Mouse (Mus musculus): ENCODE results near the gene Ncoa3. TPM values are rescaled to one million over a fixed set of nuclear protein-coding genes. Genes with fewer than 3 reads are reported as not detected.
"Not testable (repeated sequence)": the region's sequence is repeated elsewhere in the genome, so short reads cannot be mapped to it uniquely, and the experiment has no call there.

Gene Ncoa3
- total RNA-seq (2021) = 10 to 100 TPM; 28.7 to 31.5 TPM
- long read RNA-seq, experiment 1, full-length matches to known transcripts = 2 of 5 reads
- long read RNA-seq, experiment 1, partial matches to known transcripts = 2 of 5 reads
- long read RNA-seq, experiment 1, other reads (novel, unspliced or antisense) = 1 of 5 reads
- long read RNA-seq, experiment 2, full-length matches to known transcripts = 3 of 7 reads
- long read RNA-seq, experiment 2, partial matches to known transcripts = 3 of 7 reads
- long read RNA-seq, experiment 2, other reads (novel, unspliced or antisense) = 1 of 7 reads

- intact Hi-C loops (cut with DNase I) = loop anchor here (5.0 kb wide), 2 partner anchors 55 to 70 kb away; no protein-coding TSS in a partner anchor
- DNase-seq = peak; percentile 96
Measured at GRCm38 (mm10) chr2:165992270-165993172, at the start of gene Ncoa3. TSS of gene Ncoa3 (plus strand) at chr2:165992636.

DNA sequence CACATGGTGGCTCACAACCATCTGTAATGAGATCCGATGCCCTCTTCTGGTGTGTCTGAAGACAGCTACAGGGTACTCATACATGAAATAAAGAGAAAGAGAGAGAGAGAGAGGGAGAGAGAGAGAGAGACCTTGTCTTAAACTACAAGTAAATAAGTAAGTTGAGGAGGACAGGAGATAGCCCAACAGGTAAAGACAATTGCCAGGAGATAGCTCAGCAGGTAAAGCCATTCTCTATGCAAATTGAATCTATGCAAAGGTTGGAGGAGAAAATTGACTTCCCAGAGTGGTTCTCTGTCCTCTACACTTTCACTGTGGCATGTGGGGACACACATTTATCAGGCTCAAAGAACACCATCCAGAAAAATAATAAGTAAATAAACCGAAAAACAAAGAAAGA lies 49.3 kb upstream of the Ncoa3 start:
- DNase-seq = no peak
- intact Hi-C loops (cut with DNase I) = no loop called here

DNA sequence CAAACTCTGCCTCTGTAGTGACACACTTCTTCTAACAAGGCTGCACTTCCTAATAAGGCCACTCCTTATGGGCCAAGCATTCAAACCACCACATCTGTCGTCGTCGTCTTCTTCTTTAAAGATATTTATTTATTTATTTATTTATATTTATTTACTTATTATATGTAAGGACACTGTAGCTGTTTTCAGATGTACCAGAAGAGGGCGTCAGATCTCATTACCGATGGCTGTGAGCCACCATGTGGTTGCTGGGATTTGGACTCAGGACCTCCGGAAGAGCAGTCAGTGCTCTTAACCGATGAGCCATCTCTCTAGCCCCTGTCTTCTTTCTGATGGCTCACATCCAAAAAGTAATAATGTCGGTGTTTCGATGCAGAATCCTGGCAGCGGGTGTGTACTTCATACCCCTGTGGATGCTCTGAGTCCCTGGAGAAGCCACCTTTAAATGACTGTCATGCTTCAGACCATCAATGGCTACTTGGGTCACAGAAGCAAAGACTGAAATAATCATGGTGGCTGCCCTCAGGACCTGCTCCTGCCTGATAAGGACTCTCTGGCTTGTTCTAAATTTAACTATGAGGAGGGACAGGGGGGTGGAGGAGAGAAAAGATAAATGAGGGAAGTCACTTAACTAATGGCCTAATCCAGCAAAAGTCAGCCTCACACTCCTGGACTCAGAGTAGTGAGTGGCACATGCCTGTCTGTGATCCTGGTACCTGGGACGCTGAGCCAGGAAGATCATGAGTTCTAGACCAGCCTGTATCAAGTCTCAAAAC lies 47.7 kb upstream of the Ncoa3 start:
- intact Hi-C loops (cut with DNase I) = no loop called here
- DNase-seq = no peak

DNA sequence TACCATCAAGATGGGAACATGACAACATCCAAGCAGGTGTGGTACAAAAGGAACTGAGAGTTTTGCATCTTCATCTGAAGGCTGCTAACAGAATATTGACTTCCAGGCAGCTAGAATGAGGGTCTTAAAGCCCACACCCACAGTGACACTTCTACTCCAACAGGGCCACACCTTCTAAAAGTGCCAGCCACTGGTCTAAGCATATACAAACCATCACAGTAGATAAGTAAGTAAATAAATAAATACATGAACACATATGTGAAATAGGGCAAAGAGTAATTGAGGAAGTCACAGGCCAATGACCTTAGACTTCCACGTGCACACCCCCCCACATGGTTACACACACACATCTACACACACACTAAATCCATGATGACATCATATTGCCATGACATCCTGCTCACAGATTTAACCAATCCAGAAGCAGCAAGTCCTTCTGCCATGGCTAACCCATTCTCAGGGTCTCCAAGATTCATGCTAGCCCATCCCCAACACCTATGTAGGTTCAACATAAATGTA lies 46.3 kb upstream of the Ncoa3 start:
- DNase-seq = no peak
- intact Hi-C loops (cut with DNase I) = no loop called here

DNA sequence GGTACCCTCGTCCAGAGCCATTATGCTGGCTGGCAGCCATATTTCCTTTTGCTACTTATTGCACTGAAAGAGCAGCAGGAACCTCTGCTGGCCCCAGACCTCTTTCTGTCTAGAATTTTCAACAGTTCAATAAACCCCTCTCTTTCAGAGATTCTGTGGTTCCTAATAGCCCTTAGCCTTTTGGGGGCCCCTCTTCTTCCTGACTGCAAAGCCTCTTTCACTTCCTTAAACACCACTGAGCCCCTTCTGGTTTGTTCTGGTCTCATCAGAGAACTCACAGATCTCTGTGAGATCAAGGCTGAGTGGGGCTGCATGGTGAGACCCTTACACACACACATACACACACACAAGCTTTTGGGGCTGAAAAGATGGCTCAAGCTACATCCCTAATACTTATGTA lies 44.4 kb upstream of the Ncoa3 start:
- intact Hi-C loops (cut with DNase I) = no loop called here
- DNase-seq = no peak

GRCm38 (mm10) chr2:165948785-165949184 lies 43.7 kb upstream of the Ncoa3 start:
- DNase-seq; intact Hi-C loops (cut with DNase I): not testable (repeated sequence)

DNA sequence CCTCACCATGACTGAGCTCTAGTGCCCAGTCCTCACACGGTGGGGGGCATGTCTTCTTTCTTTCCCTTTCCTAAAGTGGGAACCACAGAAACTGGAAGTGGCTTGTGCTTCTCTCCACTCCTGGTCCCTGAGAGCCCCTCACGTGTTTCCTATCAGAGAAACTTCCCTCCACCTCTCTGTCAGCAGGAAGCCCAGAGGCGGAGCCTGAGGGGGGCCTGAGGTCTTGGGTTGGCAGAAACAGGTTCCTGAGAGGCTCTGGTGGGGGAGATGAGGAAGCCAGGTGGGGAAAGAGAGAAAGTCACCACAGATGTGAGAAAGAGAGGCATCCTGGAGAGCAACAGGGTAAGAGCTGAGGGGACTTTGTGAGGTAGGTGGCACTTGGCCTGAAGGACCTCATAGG lies 42.7 kb upstream of the Ncoa3 start:
- intact Hi-C loops (cut with DNase I) = no loop called here
- no peak for DNase-seq

DNA sequence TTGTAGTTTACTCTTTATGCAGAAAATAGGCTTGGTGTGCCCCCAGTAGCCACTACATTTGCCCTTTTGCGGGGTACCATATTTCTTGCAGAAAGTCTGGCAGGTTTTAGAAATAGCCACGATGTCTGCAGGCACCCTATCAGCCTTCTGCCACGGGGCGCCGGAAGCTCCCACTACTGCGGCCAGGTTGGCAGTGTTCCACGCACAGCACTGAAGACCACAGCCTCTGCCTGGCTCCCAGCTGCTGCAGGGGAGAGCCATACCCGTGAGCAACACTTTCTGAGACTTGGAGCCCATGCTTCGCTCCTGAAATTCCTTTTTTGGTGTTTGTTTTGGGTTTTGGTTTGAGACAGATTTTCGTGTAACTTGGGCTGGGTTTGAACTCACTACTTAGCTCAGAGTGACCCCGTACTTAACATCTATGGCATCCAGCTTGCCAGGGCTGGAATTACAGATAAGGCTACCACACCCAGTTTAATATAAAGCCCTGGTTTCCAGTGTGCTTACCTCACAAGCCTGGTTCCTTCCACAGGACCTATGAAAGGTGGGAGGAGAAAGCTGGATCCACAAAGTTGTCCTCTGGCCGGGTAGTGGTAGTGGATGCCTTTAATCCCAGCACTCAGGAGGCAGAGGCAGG lies 40.9 kb upstream of the Ncoa3 start:
- intact Hi-C loops (cut with DNase I) = no loop called here
- DNase-seq = peak; percentile 23 to 38

DNA sequence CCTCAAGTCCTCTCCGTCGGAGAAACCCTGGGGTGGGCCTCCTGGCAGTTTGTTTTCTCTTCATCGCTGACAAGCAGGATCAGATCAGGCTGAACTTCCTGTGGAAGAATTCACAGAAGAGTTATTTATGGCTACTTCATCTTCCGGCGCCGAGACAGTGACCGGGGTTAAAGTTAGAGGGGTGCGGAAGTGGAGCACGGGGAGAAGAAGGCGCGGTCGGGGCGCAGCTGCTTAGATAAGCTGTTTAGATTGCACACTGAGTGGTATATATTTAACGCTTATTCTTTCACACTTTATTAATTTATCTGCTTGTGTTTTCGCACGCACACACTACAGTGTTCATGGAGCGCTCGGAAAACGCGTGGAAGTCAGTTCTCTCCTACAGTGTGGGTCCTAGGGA lies 37.6 kb upstream of the Ncoa3 start:
- intact Hi-C loops (cut with DNase I) = no loop called here
- peak; percentile 49 to 54 for DNase-seq

DNA sequence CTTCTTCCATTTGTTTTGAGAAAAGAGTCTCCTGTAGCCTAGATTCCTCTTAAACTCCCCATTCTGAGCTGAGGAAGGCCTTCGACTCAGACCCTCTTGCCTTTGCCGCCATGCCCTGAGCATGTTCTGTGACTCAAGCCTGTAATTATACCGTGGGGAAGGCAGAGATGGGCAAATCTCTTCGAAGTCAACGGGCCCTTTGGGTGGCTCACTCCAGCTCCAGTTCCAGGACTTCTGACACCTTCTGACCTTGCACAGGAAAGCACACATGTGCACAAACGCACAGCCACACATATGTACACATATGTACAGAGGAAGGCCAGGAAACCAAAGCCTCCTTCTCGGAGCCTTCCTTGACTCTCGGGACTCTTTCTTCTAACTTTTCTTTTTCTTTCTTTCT lies 37.0 kb upstream of the Ncoa3 start:
- intact Hi-C loops (cut with DNase I) = no loop called here
- no peak for DNase-seq

DNA sequence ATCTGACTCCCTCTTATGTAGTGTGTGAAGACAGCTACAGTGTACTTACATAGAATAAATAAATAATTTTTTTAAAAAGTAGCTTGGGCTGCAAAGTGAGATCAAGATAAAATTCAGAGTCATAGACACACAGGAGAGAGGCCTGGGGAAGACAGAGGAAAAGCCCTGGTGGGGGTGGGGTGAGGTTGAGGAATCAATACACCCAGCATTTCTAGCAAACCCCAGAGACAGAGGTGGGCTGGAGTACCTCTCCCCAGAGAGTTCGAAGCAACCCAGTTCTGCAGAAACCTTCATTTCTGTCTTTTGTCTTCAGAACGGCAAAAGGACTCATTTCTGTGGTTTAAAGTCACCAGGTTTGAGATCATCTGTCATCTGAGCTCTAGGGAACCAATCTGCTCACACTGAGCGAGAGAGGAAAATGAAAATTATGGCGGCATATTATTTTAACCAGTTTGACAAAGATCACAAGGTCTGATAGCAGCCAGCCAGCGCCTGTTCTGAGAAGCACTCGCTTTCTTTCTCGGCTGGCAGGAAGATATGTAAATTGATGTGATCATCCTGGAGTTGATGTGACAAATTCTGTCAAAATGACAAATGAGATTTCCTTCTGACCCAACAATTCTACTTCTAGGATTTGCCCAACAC lies 36.2 kb upstream of the Ncoa3 start:
- DNase-seq = no peak
- intact Hi-C loops (cut with DNase I) = no loop called here

- no peak for DNase-seq
- intact Hi-C loops (cut with DNase I) = no loop called here
Measured at GRCm38 (mm10) chr2:165957257-165957828, 35.1 kb upstream of the Ncoa3 start.

DNA sequence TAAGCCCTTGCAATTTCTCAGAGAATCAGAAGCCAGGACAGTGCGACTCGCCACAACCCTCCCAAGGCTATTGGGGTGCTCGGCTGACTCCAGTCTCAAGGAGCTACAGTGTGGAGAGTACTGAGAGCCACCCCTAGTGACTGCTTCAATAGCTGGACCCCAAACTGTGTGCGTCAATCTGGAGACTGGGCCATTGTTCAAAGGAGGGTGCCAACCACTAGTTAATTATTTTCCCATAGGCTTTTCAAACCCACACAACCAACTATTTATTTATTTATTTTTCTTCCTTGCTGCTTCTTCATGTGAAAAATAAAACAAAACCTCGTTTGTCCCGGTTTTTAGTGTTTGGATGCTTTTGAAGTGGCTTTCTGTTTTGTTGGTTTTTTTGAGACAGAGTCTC lies 33.9 kb upstream of the Ncoa3 start:
- intact Hi-C loops (cut with DNase I) = no loop called here
- no peak for DNase-seq

DNA sequence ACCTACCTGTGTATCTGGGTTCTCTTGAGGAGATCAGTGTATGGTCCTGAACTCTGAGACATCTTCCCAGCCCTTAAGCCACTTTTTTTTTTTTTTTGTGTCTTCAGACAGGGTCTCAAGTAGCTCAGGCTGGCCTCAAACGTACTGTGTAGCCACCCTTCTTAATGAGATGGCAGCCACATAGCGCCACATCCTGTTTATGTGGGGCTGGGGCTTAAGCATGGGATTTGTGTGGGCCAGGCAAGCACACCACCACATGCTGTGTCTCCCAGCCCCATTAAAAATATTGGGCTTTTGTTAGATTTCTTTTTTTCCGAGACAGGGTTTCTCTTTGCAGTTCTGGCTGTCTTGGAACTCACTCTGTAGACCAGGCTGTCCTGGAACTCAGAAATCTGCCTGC lies 31.7 kb upstream of the Ncoa3 start:
- no peak for DNase-seq
- intact Hi-C loops (cut with DNase I) = no loop called here

DNA sequence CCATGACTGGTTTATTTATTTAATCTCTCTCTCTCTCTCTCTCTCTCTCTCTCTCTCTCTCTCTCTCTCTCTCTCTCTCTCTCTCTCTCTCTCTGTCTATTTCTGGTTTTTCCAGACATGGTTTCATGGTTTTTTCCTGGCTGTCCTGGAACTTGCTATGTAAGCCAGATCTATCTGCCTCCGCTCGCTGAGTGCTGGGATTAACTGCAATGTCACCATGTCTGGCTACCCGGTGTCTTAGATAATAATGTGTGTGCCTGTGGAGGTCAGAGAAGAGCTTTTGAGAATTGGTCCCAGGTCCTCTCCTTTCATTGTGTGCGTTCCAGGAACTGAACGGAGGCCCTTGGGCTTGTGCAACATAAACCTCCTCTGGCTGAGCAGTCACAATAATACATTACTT lies 29.6 kb upstream of the Ncoa3 start:
- intact Hi-C loops (cut with DNase I) = no loop called here
- DNase-seq = no peak

- intact Hi-C loops (cut with DNase I) = no loop called here
- no peak for DNase-seq
Measured at GRCm38 (mm10) chr2:165964121-165964520, 28.3 kb upstream of the Ncoa3 start.

DNA sequence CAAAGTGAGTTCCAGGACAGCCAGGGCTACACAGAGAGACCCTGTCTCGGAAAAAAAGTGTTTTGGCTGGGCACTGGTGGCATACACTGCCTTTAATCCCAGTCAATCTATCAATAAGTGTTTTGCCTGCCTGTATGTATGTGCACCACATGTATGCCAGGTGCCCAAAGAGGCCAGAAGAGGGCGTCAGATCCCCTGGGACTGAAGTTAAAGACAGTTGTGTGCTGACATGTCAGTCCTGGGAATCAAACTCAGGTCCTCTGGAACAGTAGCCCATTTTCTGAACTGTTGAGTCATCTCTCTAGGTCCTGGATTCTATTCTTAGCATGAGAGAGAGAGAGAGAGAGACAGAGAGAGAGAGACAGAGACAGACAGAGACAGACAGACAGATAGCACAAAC lies 25.4 kb upstream of the Ncoa3 start:
- intact Hi-C loops (cut with DNase I) = no loop called here
- DNase-seq = no peak

- intact Hi-C loops (cut with DNase I) = no loop called here
- peak in 1 of 2 experiments; percentile 34 for DNase-seq
Measured at GRCm38 (mm10) chr2:165967823-165968555, 24.4 kb upstream of the Ncoa3 start.

GRCm38 (mm10) chr2:165968876-165969275 lies 23.6 kb upstream of the Ncoa3 start:
- intact Hi-C loops (cut with DNase I) = no loop called here
- peak; percentile 46 to 51 for DNase-seq
